Mouse (Mus musculus) kidney, adult 2 months (tissue): ENCODE results near the gene Gjb6. TPM values are rescaled to one million over a fixed set of nuclear protein-coding genes. Genes with fewer than 3 reads are reported as not detected.

Experiments
- DNase-seq: peaks from one replicate; pipeline ENCODE4 v3.0.0; 2021
- H3K27ac ChIP-seq: fragments of 200-500 bp; 2 replicates; pipeline ENCODE4 v1.5.1; 2012; ENCODE audit warnings: low read depth, low read length, control low read depth, inconsistent platforms; ENCODE audit not compliant: insufficient read depth
- H3K27me3 ChIP-seq: fragments of 200-500 bp; replicated peaks from 2 replicates; pipeline ENCODE4 v1.6.1; 2012; ENCODE audit warnings: mild to moderate bottlenecking, moderate library complexity, low read length, inconsistent platforms; ENCODE audit not compliant: control insufficient read depth, insufficient read depth
- H3K36me3 ChIP-seq: fragments of 200-500 bp; 2 replicates; pipeline ENCODE4 v1.6.1; 2012; ENCODE audit warnings: mild to moderate bottlenecking, moderate library complexity, low read length, inconsistent platforms; ENCODE audit not compliant: control insufficient read depth, insufficient read depth
- H3K4me1 ChIP-seq: fragments of 200-500 bp; 2 replicates; pipeline ENCODE4 v1.6.1; 2011; ENCODE audit warnings: low read length; ENCODE audit not compliant: control insufficient read depth, insufficient read depth
- H3K4me3 ChIP-seq: fragments of 200-500 bp; 2 replicates; pipeline ENCODE4 v1.5.1; 2011; ENCODE audit warnings: mild to moderate bottlenecking, low read depth, low read length, control low read depth; ENCODE audit not compliant: insufficient read depth
- CTCF ChIP-seq: fragments of 200-500 bp; conservative IDR thresholded peaks from 2 replicates; pipeline ENCODE4 v1.5.1; 2011; ENCODE audit warnings: low read depth, mild to moderate bottlenecking, control low read depth, low read length, moderate library complexity, mixed read lengths; ENCODE audit not compliant: insufficient read depth, insufficient read length
- POLR2A ChIP-seq: fragments of 200-500 bp; IDR thresholded peaks from one replicate; pipeline ENCODE4 v1.6.1; 2011; ENCODE audit warnings: low read depth, low read length, control low read depth
- WGBS: fragments of 180-500 bp; shearing (Covaris S2); methylation state at CpG from one replicate; pipeline ENCODE4 v1.1.7; 2018; 5-methylcytosine and 5-hydroxymethylcytosine counted together
- polyA plus RNA-seq: library from polyadenylated mRNA; depleted of rRNA; stranded (reverse); fragments of >200 nt; gene quantifications from 2 replicates; pipeline ENCODE4 v1.2.3, GENCODE M21; 2012

Gene Gjb6
- polyA plus RNA-seq, 1 experiment, result 0.09 TPM

- H3K27me3 ChIP-seq, result no peaks in the 10 kb centered on the region
- no peak for TF ChIP-seq CTCF
- no peak for TF ChIP-seq POLR2A
- WGBS, result 46% methylated on average over 4 of the region's 4 CpGs
- DNase-seq, result no peak
- no peaks in the 10 kb centered on the region for H3K36me3 ChIP-seq
- no peak overlapping the region for H3K27ac ChIP-seq
- H3K4me3 ChIP-seq, result no peak overlapping the region
- no peaks in the 10 kb centered on the region for H3K4me1 ChIP-seq
These were observed 6.0 kb downstream of the Gjb6 start for GRCm38 (mm10) chr14:57127383-57127782.

- WGBS, result 89% methylated on average over 7 of the region's 7 CpGs
- H3K27ac ChIP-seq, result no peak overlapping the region
- no peak for DNase-seq
These were observed 11.1 kb downstream of the Gjb6 start for GRCm38 (mm10) chr14:57122295-57122694.

GRCm38 (mm10) chr14:57115823-57116544 is 17.4 kb downstream of the Gjb6 start, which contains the start of gene Gm4491:
Gene Gm4491 (minus strand): TSS chr14:57115883.
- WGBS, result 31% methylated on average over 13 of the region's 13 CpGs
- H3K27ac ChIP-seq, result no peak within 1 kb of the TSS

More at GRCm38 (mm10) chr14:57122295-57122694, 11.1 kb downstream of the Gjb6 start:
- TF ChIP-seq POLR2A (no peak), CTCF (no peak)
- H3K36me3 ChIP-seq, result no peaks in the 10 kb centered on the region
- H3K4me3 ChIP-seq, result no peak overlapping the region
- H3K4me1 ChIP-seq, result no peaks in the 10 kb centered on the region
- H3K27me3 ChIP-seq, result no peaks in the 10 kb centered on the region

GRCm38 (mm10) chr14:57109194-57109593 is 24.2 kb downstream of the Gjb6 start:
- Histone ChIP-seq H3K4me1 (peaks cover 19% of the 10 kb centered on the region), H3K4me3 (no peak overlapping the region)
- 14% methylated on average over 4 of the region's 4 CpGs for WGBS

More at GRCm38 (mm10) chr14:57115823-57116544, 17.4 kb downstream of the Gjb6 start, which contains the start of gene Gm4491:
- TF ChIP-seq POLR2A (no peak), CTCF (no peak)
- Histone ChIP-seq H3K36me3 (no peaks in the 10 kb centered on the region), H3K4me1 (no peaks in the 10 kb centered on the region), H3K27me3 (no peaks in the 10 kb centered on the region), H3K4me3 (no peak within 1 kb of the TSS)
- no peak for DNase-seq

GRCm38 (mm10) chr14:57107916-57108315 is 25.5 kb downstream of the Gjb6 start:
- no peaks in the 10 kb centered on the region for H3K27me3 ChIP-seq
- WGBS, result 56% methylated on average over 5 of the region's 5 CpGs
- H3K36me3 ChIP-seq, result no peaks in the 10 kb centered on the region
- peak overlapping the region; percentile 9; the same call in 1 of the 2 replicates for H3K4me3 ChIP-seq
- DNase-seq, result no peak
- TF ChIP-seq POLR2A (no peak), CTCF (no peak)
- H3K27ac ChIP-seq, result no peak overlapping the region
- H3K4me1 ChIP-seq, result peaks cover 19% of the 10 kb centered on the region

More at GRCm38 (mm10) chr14:57109194-57109593, 24.2 kb downstream of the Gjb6 start:
- H3K36me3 ChIP-seq, result no peaks in the 10 kb centered on the region
- peak; percentile 41 for DNase-seq
- no peaks in the 10 kb centered on the region for H3K27me3 ChIP-seq
- TF ChIP-seq POLR2A (no peak), CTCF (0 out of 2 replicates have a peak, but pooled peaks have one; percentile 33)
- no peak overlapping the region for H3K27ac ChIP-seq

- TF ChIP-seq POLR2A, result no peak
- TF ChIP-seq CTCF, result no peak
- WGBS, result 52% methylated on average over 8 of the region's 8 CpGs
- Histone ChIP-seq H3K27me3 (no peaks in the 10 kb centered on the region), H3K4me1 (peaks cover 19% of the 10 kb centered on the region), H3K36me3 (no peaks in the 10 kb centered on the region), H3K4me3 (no peak overlapping the region), H3K27ac (peak overlapping the region; percentile 37; the same call in 1 of the 2 replicates)
- DNase-seq, result peak; percentile 90
These were observed 26.3 kb downstream of the Gjb6 start for GRCm38 (mm10) chr14:57107091-57107490.

DNA sequence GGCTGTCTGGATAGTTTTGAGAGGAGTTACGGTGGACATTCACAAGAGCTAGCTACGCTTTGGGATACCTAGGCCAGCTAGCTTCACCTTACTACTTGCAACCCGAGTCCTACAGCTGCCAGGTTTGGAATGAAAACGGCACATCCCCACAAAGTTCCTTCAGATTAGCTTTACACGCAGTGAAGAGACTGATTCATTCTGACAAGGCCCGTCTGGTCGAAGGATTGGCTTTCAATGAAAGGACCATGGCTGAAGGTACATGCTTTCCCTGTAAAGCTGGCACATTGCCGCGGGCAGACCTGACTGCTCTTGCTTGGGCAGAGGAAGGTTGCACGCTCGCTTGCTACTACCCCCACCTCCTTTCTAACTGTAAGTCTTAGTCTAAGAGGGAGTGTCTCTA is 27.7 kb downstream of the Gjb6 start:
- Histone ChIP-seq H3K27ac (no peak overlapping the region), H3K4me3 (no peak overlapping the region), H3K36me3 (no peaks in the 10 kb centered on the region), H3K4me1 (peaks cover 22% of the 10 kb centered on the region), H3K27me3 (no peaks in the 10 kb centered on the region)
- peak; percentile 20 for DNase-seq
- WGBS, result 51% methylated on average over 11 of the region's 11 CpGs
- no peak for TF ChIP-seq CTCF
- TF ChIP-seq POLR2A, result no peak
